Mouse (Mus musculus) forebrain, embryonic 10.5 days (tissue): ENCODE data around the gene Ldha. TPM values are rescaled to one million over a fixed set of nuclear protein-coding genes. Genes with fewer than 3 reads are reported as not detected.
"Not testable (repeated sequence)": the region's sequence is repeated elsewhere in the genome, so short reads cannot be mapped to it uniquely, and the experiment has no call there.

Experiments
- DNase-seq: peaks from one replicate; pipeline ENCODE4 v3.0.0-alpha.2; 2017; ENCODE audit warnings: low spot score; ENCODE audit errors: extremely low spot score
- H3K27ac ChIP-seq: fragments of 300-500 bp; sonication (generic); 2 replicates; pipeline ENCODE4 v1.5.1; 2016; ENCODE audit warnings: mild to moderate bottlenecking
- H3K27me3 ChIP-seq: fragments of 300-500 bp; sonication (generic); 2 replicates; pipeline ENCODE4 v1.6.1; 2016; ENCODE audit warnings: mild to moderate bottlenecking; ENCODE audit not compliant: poor library complexity, severe bottlenecking
- H3K36me3 ChIP-seq: fragments of 300-500 bp; sonication (generic); replicated peaks from 2 replicates; pipeline ENCODE4 v1.6.1; 2016; ENCODE audit warnings: mild to moderate bottlenecking, moderate library complexity
- H3K4me1 ChIP-seq: fragments of 300-500 bp; sonication (generic); 2 replicates; pipeline ENCODE4 v1.6.1; 2016
- H3K4me3 ChIP-seq: fragments of 300-500 bp; sonication (generic); 2 replicates; pipeline ENCODE4 v1.5.1; 2016; ENCODE audit warnings: mild to moderate bottlenecking, moderate library complexity
- H3K9me3 ChIP-seq: fragments of 300-500 bp; sonication (generic); 2 replicates; pipeline ENCODE4 v1.6.1; 2016; ENCODE audit warnings: mild to moderate bottlenecking, moderate library complexity
- WGBS: fragments of 180-500 bp; shearing (Covaris S2); methylation state at CpG from one replicate; pipeline ENCODE4 v1.1.7; 2016; 5-methylcytosine and 5-hydroxymethylcytosine counted together
- polyA plus RNA-seq: library from polyadenylated mRNA; unstranded; fragments of >200 nt; fragmentation: Nextera tagmentation; extraction: Ambion mirVana; gene quantifications from 2 replicates; pipeline ENCODE4 v1.2.1, GENCODE M21; 2016

The Ldha gene
- polyA plus RNA-seq, 1 experiment from 2014 or later: 3,398 TPM

DNA sequence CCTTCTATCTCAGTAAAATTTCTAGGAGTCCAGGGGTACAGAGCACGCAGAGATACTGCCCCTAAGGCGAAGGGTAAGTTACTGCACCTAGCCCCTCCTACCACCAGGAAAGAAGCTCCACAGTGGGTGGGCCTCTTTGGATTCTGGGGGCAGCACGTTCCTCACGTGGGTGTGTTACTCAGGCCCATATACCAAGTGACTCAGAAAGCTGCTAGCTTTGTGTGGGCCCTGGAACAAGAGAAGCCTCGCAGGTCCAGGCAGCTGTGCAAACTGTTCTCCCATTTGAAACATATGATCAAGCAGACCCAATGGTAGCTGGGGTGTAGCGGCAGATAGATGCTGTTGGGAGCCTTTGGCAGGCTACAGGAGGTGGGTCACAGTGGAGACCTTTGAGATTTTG lies 17.8 kb downstream of the Ldha start:
- Histone ChIP-seq H3K27ac (no peak overlapping the region), H3K27me3 (no peaks in the 10 kb centered on the region)
- WGBS: 64% methylated on average over 6 of the region's 6 CpGs

DNA sequence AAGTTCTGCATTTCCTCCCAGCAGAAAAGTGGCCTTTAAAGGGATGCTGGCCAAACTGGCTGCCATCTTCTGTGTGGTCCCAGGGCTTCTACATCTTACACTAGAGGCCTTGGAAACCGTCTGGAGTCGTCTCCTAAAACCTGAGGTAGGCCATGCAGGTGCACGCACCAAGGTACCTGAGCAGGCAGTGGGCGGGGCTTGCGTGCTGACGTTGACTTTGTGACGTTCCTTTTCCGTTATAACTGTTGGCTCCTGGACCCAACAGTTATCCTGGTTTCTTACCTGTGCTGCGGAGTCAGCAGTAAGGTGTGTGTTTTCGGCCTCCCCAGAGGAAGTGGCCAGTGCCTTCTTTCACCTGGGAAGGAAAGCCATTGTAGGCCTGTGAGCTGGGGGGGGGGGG lies 19.7 kb downstream of the Ldha start, which contains the start of gene Ldhc:
Ldhc (plus strand) TSS at position 208 of the 400 bp plus-strand sequence.
- Histone ChIP-seq H3K27me3 (no peaks in the 10 kb centered on the region), H3K27ac (no peak within 1 kb of the TSS), H3K4me1 (no peaks in the 10 kb centered on the region), H3K4me3 (no peak within 1 kb of the TSS), H3K36me3 (peaks cover 7% of the 10 kb centered on the region), H3K9me3 (no peaks in the 10 kb centered on the region)
- WGBS: 36% methylated on average over 10 of the region's 10 CpGs
- DNase-seq: no peak

More for the DNA sequence above, 17.8 kb downstream of the Ldha start:
- Histone ChIP-seq H3K4me1 (no peaks in the 10 kb centered on the region), H3K9me3 (no peaks in the 10 kb centered on the region), H3K4me3 (no peak overlapping the region), H3K36me3 (peaks cover 27% of the 10 kb centered on the region)
- DNase-seq: no peak

DNA sequence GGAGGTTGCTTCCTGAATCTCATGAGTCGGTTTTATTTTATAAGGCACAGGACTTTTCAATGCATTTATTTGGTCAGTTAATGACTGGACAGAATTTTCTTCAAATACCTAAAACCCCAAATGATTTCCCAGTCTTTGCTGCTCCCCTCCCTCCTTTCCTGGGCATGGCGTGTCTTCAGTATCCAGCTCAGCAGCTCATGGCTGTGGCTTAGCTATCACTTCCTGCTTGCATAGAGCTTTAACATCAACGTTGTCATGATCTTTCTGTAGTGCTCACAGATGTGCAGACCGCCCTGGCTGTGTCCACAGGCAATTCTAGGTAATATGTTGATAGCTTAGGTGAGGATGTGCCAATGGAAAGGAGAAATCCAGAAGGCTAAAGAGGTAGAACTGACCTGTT lies 30.7 kb downstream of the Ldha start:
- no peak for DNase-seq
- Histone ChIP-seq H3K4me1 (no peaks in the 10 kb centered on the region), H3K9me3 (no peaks in the 10 kb centered on the region), H3K36me3 (no peaks in the 10 kb centered on the region), H3K27ac (no peak overlapping the region), H3K4me3 (no peak overlapping the region), H3K27me3 (no peaks in the 10 kb centered on the region)
- WGBS: 84% methylated on average over 4 of the region's 4 CpGs

DNA sequence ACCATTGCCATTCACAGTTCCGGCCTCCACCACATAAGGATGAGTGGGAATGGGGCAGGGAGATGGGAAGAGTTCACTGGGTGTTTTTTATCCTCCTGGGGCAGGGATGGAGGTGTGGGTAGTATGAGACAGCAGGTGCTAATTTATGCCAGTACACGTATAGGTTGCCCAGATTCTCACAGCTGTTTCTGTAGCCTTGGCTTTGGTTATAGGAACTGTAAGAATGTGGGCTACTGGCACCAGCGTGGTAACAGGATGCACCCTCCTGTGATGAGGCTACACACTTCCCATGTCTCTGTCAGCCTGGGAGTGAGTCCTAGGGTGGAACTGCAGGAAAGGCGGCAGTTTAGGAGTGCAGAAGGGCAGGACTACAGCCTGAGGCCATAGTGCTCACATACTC lies 35.6 kb downstream of the Ldha start:
- 80% methylated on average over 4 of the region's 4 CpGs for WGBS
- Histone ChIP-seq H3K27ac (no peak overlapping the region), H3K9me3 (no peaks in the 10 kb centered on the region), H3K27me3 (no peaks in the 10 kb centered on the region), H3K36me3 (peaks cover 14% of the 10 kb centered on the region), H3K4me1 (no peaks in the 10 kb centered on the region), H3K4me3 (no peak overlapping the region)
- no peak for DNase-seq

DNA sequence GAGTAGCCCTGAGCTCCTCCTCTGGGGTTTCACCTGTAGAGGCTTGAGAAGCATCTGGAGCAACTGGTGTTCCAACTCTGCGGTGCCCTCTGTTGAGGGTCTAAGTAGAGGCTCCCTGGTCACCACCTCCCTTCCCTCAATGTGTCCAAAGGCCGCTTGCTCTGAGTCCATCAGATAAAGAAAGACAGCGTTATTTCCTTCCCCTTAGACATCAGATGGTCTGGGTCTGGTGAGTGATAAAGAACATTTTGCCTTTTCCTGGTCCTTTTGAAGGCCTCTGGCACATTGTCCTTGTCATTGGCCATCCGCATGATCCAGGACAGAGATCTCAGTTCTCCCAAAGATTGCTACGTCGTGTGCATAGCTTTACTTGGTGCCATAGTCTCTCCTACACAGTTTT lies 36.0 kb downstream of the Ldha start:
- no peak for DNase-seq
- H3K27ac ChIP-seq: no peak overlapping the region
- H3K9me3 ChIP-seq: no peaks in the 10 kb centered on the region
- H3K4me3 ChIP-seq: no peak overlapping the region
- no peaks in the 10 kb centered on the region for H3K27me3 ChIP-seq
- H3K36me3 ChIP-seq: peaks cover 15% of the 10 kb centered on the region
- WGBS: 88% methylated on average over 6 of the region's 6 CpGs
- no peaks in the 10 kb centered on the region for H3K4me1 ChIP-seq

DNA sequence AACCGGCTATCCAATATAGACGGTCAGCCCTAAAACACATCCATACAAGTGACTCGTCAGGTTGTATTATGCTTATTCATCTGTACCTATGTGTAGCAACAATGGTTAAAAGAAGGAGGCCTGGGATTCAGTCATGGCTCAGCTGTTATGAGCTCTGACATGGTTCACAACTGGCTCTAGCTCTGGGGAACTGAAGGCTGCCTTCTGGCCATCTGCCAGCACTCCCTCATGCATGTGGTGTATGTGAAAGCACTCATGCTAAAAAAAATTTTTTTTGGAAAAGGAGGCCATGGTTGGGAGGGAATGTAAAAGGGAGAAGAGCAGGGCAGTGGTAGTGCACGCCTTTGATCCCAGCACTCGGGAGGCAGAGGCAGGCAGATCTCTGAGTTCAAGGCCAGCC lies 38.6 kb downstream of the Ldha start:
- Histone ChIP-seq H3K36me3 (peaks cover 36% of the 10 kb centered on the region), H3K4me1 (no peaks in the 10 kb centered on the region), H3K4me3 (no peak overlapping the region), H3K27me3 (no peaks in the 10 kb centered on the region), H3K27ac (no peak overlapping the region), H3K9me3 (no peaks in the 10 kb centered on the region)
- WGBS: 91% methylated on average over 5 of the region's 5 CpGs
- DNase-seq: no peak

DNA sequence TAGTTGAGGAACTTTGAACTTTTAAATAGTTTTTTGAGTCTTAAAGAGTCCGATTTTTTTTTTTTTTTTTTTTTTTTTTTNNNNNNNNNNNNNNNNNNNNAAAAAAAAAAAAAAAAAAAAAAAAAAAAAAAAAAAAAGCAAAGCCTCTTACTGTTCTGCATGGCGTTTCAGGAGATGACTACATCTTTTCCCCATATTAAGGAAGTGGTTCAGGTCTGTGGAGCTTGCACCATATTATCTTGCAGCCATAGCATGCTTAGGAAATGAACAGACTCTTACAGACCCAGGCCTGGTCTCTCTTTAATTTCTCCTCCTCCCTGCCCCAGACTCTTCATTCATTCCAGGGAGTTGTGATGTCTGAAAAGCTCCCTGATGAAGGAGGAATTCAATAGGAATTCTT lies 39.7 kb downstream of the Ldha start:
- no peak for DNase-seq
- no peaks in the 10 kb centered on the region for H3K9me3 ChIP-seq
- H3K36me3 ChIP-seq: peaks cover 48% of the 10 kb centered on the region
- 92% methylated on average over 2 of the region's 2 CpGs for WGBS
- no peak overlapping the region for H3K27ac ChIP-seq
- H3K4me1 ChIP-seq: no peaks in the 10 kb centered on the region
- no peak overlapping the region for H3K4me3 ChIP-seq
- no peaks in the 10 kb centered on the region for H3K27me3 ChIP-seq

DNA sequence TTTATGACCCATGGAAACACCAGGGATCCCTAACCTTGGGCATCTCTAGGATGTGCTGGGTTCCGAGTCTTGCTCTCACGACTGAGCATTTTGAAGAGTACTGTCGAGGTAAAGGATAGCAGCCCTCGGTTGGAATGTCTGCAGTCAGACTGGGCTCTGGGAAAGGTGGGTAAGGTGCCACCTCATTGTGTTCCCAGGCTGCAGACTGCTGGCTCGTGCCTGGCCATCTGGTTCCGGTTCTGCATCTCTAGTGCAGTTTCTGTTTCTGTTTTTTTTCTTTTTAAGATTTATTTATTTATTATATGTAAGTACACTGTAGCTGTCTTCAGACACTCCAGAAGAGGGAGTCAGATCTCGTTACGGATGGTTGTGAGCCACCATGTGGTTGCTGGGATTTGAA lies 40.7 kb downstream of the Ldha start:
- H3K9me3 ChIP-seq, H3K27me3 ChIP-seq, H3K27ac ChIP-seq, H3K4me1 ChIP-seq, DNase-seq, H3K4me3 ChIP-seq: not testable (repeated sequence)
- WGBS: 81% methylated on average over 8 of the region's 8 CpGs
- peaks cover 57% of the 10 kb centered on the region for H3K36me3 ChIP-seq

DNA sequence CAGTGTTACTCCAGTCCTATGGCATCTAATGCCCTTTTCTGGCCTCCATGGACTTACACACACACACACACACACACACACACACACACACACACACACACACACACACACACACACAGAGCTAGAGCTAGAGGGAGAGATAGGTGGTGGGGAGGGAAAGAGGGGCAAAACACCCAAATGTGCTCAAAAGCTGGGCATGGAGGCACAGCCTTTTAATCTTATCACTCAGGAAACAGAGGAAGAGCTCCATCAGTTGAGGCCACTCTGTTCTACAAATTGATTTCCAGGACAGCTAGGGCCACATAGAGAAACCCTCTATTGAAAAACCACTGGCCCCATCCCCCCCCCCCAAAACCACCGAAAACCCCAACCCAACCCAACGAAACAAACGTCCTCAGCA lies 42.0 kb downstream of the Ldha start:
- H3K27ac ChIP-seq: no peak overlapping the region
- DNase-seq: no peak
- H3K4me3 ChIP-seq: no peak overlapping the region
- no peaks in the 10 kb centered on the region for H3K4me1 ChIP-seq
- WGBS: 89% methylated on average over 3 of the region's 3 CpGs
- H3K27me3 ChIP-seq: no peaks in the 10 kb centered on the region
- no peaks in the 10 kb centered on the region for H3K9me3 ChIP-seq
- H3K36me3 ChIP-seq: peaks cover 71% of the 10 kb centered on the region

DNA sequence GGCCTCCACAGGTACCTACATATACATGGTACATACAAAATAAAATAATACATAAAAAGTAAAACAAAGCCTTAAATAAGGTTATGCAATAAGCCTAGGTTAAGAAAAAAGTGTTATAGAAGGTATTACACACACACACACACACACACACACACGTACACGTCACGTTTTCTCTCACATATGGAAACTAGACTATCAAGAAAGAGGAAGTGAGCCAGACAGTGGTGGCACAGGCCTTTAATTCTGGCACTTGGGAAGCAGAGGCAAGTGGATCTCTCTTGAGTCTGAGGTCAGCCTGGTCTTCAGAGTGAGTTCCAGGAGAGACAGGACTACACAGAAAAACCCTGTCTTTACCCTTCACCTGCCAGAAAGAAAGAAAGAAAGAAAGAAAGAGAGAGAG lies 54.2 kb downstream of the Ldha start:
- Histone ChIP-seq H3K27ac (no peak overlapping the region), H3K4me1 (no peaks in the 10 kb centered on the region), H3K36me3 (peaks cover 99% of the 10 kb centered on the region), H3K4me3 (no peak overlapping the region), H3K27me3 (no peaks in the 10 kb centered on the region), H3K9me3 (no peaks in the 10 kb centered on the region)
- DNase-seq: no peak
- WGBS: 95% methylated on average over 3 of the region's 3 CpGs

DNA sequence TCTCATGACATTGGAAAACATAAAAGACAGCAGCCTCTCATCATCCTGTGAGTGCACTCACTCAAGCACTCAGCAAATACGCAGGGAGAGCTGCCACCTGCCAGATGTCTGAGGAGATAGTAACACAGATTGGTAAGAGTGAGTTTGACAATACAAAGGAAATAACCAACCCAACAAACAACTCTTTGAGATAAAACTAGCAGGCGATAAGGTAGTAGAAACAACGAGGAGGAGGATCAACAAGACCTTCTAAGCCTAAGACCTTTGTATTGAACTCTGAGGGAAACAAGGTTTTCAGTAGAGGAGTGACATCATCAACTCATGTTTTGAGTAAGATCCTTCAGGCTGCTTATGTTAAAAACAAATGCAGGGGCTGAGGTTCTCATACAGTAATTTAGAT lies 58.1 kb downstream of the Ldha start:
- Histone ChIP-seq H3K36me3 (peaks cover 98% of the 10 kb centered on the region), H3K9me3 (no peaks in the 10 kb centered on the region), H3K4me3 (no peak overlapping the region), H3K27me3 (no peaks in the 10 kb centered on the region), H3K4me1 (no peaks in the 10 kb centered on the region), H3K27ac (no peak overlapping the region)
- no peak for DNase-seq
- 90% methylated on average over 3 of the region's 3 CpGs for WGBS

Other genes with a start within 250 kb of the Ldha start
- gene Sergef, start 201.7 kb upstream of the Ldha start, polyA plus RNA-seq: 15.6 and 16.7 TPM in 2 replicates
- gene Tph1, start 168.9 kb upstream of the Ldha start, polyA plus RNA-seq: 0.32 TPM in 1 of 2 replicates, not detected in the other
- 45.4 and 47.6 TPM in 2 replicates for gene Saal1, start 130.8 kb upstream of the Ldha start, polyA plus RNA-seq
- 0.06 and 0.24 TPM in 2 replicates for gene Saa3, start 125.8 kb upstream of the Ldha start, polyA plus RNA-seq
- gene Saa4, start 108.9 kb upstream of the Ldha start, polyA plus RNA-seq: not detected in 2 replicates
- gene Saa1, start 98.5 kb upstream of the Ldha start, polyA plus RNA-seq: 0.33 and 0.48 TPM in 2 replicates
- 0.35 TPM in 1 of 2 replicates, not detected in the other for gene Saa2, start 89.7 kb upstream of the Ldha start, polyA plus RNA-seq
- 16.2 and 18.7 TPM in 2 replicates for gene Hps5, start 45.4 kb upstream of the Ldha start, polyA plus RNA-seq
- 51.2 and 54.1 TPM in 2 replicates for gene Gtf2h1, start 45.4 kb upstream of the Ldha start, polyA plus RNA-seq
- gene Ldhc, start 19.7 kb downstream of the Ldha start, polyA plus RNA-seq: 0.17 TPM in 1 of 2 replicates, not detected in the other
- gene Tsg101, start 78.5 kb downstream of the Ldha start, polyA plus RNA-seq: 259 and 274 TPM in 2 replicates
- 13.4 and 14.6 TPM in 2 replicates for gene Uevld, start 117.1 kb downstream of the Ldha start, polyA plus RNA-seq
- gene Gm9999, start 142.1 kb downstream of the Ldha start, polyA plus RNA-seq: not detected in 2 replicates
- 10.9 and 11.4 TPM in 2 replicates for gene Spty2d1, start 166.9 kb downstream of the Ldha start, polyA plus RNA-seq
- gene Tmem86a, start 209.1 kb downstream of the Ldha start, polyA plus RNA-seq: 9.8 and 10.5 TPM in 2 replicates